Mouse (Mus musculus) MEL (cell line): ENCODE measurements around the gene Hpdl. TPM values are rescaled to one million over a fixed set of nuclear protein-coding genes. Genes with fewer than 3 reads are reported as not detected.

Experiments
- DNase-seq: peaks from one replicate; pipeline ENCODE4 v3.0.0; 2011; ENCODE audit warnings: low read depth, low spot score
- H3K27ac ChIP-seq: 2 replicates; pipeline ENCODE4 v1.5.1; 2012; ENCODE audit warnings: low read depth, mild to moderate bottlenecking, control low read depth, low read length, moderate library complexity; ENCODE audit not compliant: control insufficient read depth
- H3K27me3 ChIP-seq, 2 experiments: fragments of 150-350 bp in 1 of 2; sonication (generic) in 1 of 2; 2 replicates each; pipeline ENCODE4 v1.6.1; 2012; ENCODE audit warnings: low read length in 2 of 2, mild to moderate bottlenecking in 2 of 2, improper control_type of control experiment in 1 of 2, moderate library complexity in 1 of 2; ENCODE audit not compliant: insufficient read depth in 2 of 2, control insufficient read depth in 1 of 2
- H3K36me3 ChIP-seq, 2 experiments: 2 replicates each; pipeline ENCODE4 v1.6.1; 2012 to 2014; ENCODE audit warnings: low read length in 2 of 2, improper control_type of control experiment in 1 of 2, inconsistent platforms in 1 of 2, mild to moderate bottlenecking in 1 of 2; ENCODE audit not compliant: insufficient read depth in 2 of 2, control insufficient read depth in 1 of 2
- H3K4me1 ChIP-seq, 2 experiments: fragments of 150-350 bp in 1 of 2; sonication (generic) in 1 of 2; 2 replicates each; pipeline ENCODE4 v1.6.1; 2012; ENCODE audit warnings: low read length in 2 of 2, improper control_type of control experiment in 1 of 2, mild to moderate bottlenecking in 1 of 2; ENCODE audit not compliant: insufficient read depth in 2 of 2, control insufficient read depth in 1 of 2
- H3K4me3 ChIP-seq, 2 experiments: fragments of 150-350 bp in 1 of 2; sonication (generic) in 1 of 2; 2 replicates each; pipeline ENCODE4 v1.5.1; 2012; ENCODE audit warnings: low read depth in 2 of 2, low read length in 2 of 2, mild to moderate bottlenecking in 2 of 2, moderate library complexity in 2 of 2, control low read depth in 1 of 2, improper control_type of control experiment in 1 of 2; ENCODE audit not compliant: control insufficient read depth in 1 of 2, insufficient read depth in 1 of 2
- H3K79me2 ChIP-seq: 2 replicates; pipeline ENCODE4 v1.6.1; 2012; ENCODE audit warnings: mild to moderate bottlenecking, low read length, moderate library complexity; ENCODE audit not compliant: control insufficient read depth, poor library complexity, insufficient read depth
- H3K9ac ChIP-seq: 2 replicates; pipeline ENCODE4 v1.6.1; 2012; ENCODE audit warnings: low read depth, mild to moderate bottlenecking, control low read depth, low read length, moderate library complexity; ENCODE audit not compliant: control insufficient read depth, poor library complexity, severe bottlenecking
- H3K9me3 ChIP-seq: fragments of 150-350 bp; sonication (generic); replicated peaks from 2 replicates; pipeline ENCODE4 v1.6.1; 2012; ENCODE audit warnings: mild to moderate bottlenecking, low read length, improper control_type of control experiment, moderate library complexity; ENCODE audit not compliant: insufficient read depth
- BHLHE40 ChIP-seq: IDR thresholded peaks from 2 replicates; pipeline ENCODE4 v1.6.1; 2012; ENCODE audit warnings: low read depth, mild to moderate bottlenecking, inconsistent platforms, low read length, improper control_type of control experiment, borderline replicate concordance
- CTCF ChIP-seq, 3 experiments: IDR thresholded peaks in 2 of 3; conservative IDR thresholded peaks in 1 of 3; 2 replicates each; pipeline ENCODE4 v1.5.1; 2011 to 2012; ENCODE audit warnings: low read length in 3 of 3, low read depth in 2 of 3, mild to moderate bottlenecking in 2 of 3, improper control_type of control experiment in 1 of 3, inconsistent platforms in 1 of 3, mixed read lengths in 1 of 3, moderate library complexity in 1 of 3; ENCODE audit not compliant: control insufficient read depth in 1 of 3, insufficient read depth in 1 of 3, poor library complexity in 1 of 3, severe bottlenecking in 1 of 3
- GABPA ChIP-seq: IDR thresholded peaks from 2 replicates; pipeline ENCODE4 v1.6.1; 2012; ENCODE audit warnings: low read depth, mild to moderate bottlenecking, inconsistent platforms, low read length, improper control_type of control experiment, moderate library complexity
- NELFE ChIP-seq: IDR thresholded peaks from 2 replicates; pipeline ENCODE4 v1.6.1; 2011; ENCODE audit warnings: low read depth, low read length, improper control_type of control experiment
- POLR2A ChIP-seq, 2 experiments: IDR thresholded peaks; 2 replicates each; pipeline ENCODE4 v1.6.1; 2011 to 2012; ENCODE audit warnings: low read length in 2 of 2, mild to moderate bottlenecking in 2 of 2, control low read depth in 1 of 2, improper control_type of control experiment in 1 of 2, low read depth in 1 of 2, moderate library complexity in 1 of 2; ENCODE audit not compliant: control insufficient read depth in 1 of 2, insufficient read depth in 1 of 2, poor library complexity in 1 of 2
- RAD21 ChIP-seq: IDR thresholded peaks from 2 replicates; pipeline ENCODE4 v1.6.1; 2011; ENCODE audit warnings: mild to moderate bottlenecking, low read depth, low read length, improper control_type of control experiment
- RCOR1 ChIP-seq: IDR thresholded peaks from 2 replicates; pipeline ENCODE4 v1.6.1; 2012; ENCODE audit warnings: low read depth, mild to moderate bottlenecking, inconsistent platforms, low read length, improper control_type of control experiment
- SIN3A ChIP-seq: IDR thresholded peaks from 2 replicates; pipeline ENCODE4 v1.6.1; 2012; ENCODE audit warnings: low read length, improper control_type of control experiment, inconsistent platforms
- SMC3 ChIP-seq: IDR thresholded peaks from 2 replicates; pipeline ENCODE4 v1.6.1; 2011; ENCODE audit warnings: low read depth, low read length, improper control_type of control experiment
- ZC3H11A ChIP-seq: IDR thresholded peaks from 2 replicates; pipeline ENCODE4 v1.6.1; 2012; ENCODE audit warnings: low read depth, mild to moderate bottlenecking, inconsistent platforms, low read length, improper control_type of control experiment
- polyA plus RNA-seq, 2 experiments: library from polyadenylated mRNA; stranded (reverse) in 1 of 2; unstranded in 1 of 2; fragments of >175 nt in 1 of 2; fragments of >200 nt in 1 of 2; gene quantifications; 2 replicates each; pipeline versions ENCODE4 v1.2.1 to v1.2.4; 2012; ENCODE audit warnings: low replicate concordance in 2 of 2, low read depth in 1 of 2; ENCODE audit not compliant: insufficient read length in 2 of 2, insufficient read depth in 1 of 2, missing spikeins in 1 of 2
- total RNA-seq: library from RNA; depleted of rRNA; stranded (reverse); fragments of 300-350 nt; gene quantifications from 2 replicates; pipeline ENCODE4 v1.2.3, GENCODE M21; 2012

Hpdl gene
- total and polyA plus RNA-seq, 3 experiments = 0.14 TPM; not detected in 2

- H3K79me2 ChIP-seq = no peaks in the 10 kb centered on the region
- H3K9ac ChIP-seq = no peak overlapping the region
- DNase-seq = no peak
- no peaks in the 10 kb centered on the region for H3K9me3 ChIP-seq
- no peaks in the 10 kb centered on the region; a peak in 1 of 4 replicates for H3K4me1 ChIP-seq
- TF ChIP-seq POLR2A (IDR thresholded peaks at IDR 0.05; ENCODE audit: control insufficient read depth in 1 of 2, insufficient read depth in 1 of 2, low read depth in 1 of 2, low read length in 2 of 2, poor library complexity in 1 of 2) = no peak
- no peak for TF ChIP-seq RCOR1
- no peak overlapping the region for H3K4me3 ChIP-seq
- H3K27me3 ChIP-seq = 0 out of 4 replicates have a peak, but pooled peaks cover 0 to 1% of the 10 kb centered on the region in 2 experiments
- no peaks in the 10 kb centered on the region; a peak in 1 of 4 replicates for H3K36me3 ChIP-seq
- no peak overlapping the region for H3K27ac ChIP-seq
Measured at GRCm38 (mm10) chr4:116829364-116830069, 8.0 kb upstream of the Hpdl start.

DNA sequence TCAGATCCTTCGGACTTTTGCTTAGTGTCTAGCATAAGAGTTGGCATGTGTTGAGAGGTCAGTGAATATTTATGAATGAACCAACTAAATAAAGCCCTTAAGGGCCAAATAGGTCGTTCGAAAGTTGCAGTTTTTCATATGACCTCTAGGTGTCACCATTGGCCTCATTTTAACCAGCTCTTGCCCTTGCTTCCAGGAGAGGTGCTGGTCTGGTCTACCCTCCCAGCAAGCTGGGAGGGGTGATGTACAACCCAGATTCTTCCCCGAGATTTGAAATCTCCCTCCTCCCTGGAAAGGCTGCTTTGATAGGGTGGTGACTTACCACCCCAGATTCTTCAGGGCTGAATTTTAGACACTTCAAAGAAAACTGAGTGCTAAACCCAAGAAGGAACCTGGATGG, 6.3 kb upstream of the Hpdl start:
- Histone ChIP-seq H3K9ac (no peak overlapping the region), H3K27ac (no peak overlapping the region), H3K4me3 (no peak overlapping the region), H3K9me3 (no peaks in the 10 kb centered on the region), H3K27me3 (0 out of 4 replicates have a peak, but pooled peaks cover 0 to 1% of the 10 kb centered on the region in 2 experiments), H3K79me2 (no peaks in the 10 kb centered on the region), H3K36me3 (no peaks in the 10 kb centered on the region), H3K4me1 (no peaks in the 10 kb centered on the region; a peak in 1 of 4 replicates)
- peak; percentile 67 for TF ChIP-seq ZC3H11A
- peak; percentile 62 to 91 (median 67) for TF ChIP-seq CTCF (IDR thresholded peaks at IDR 0.05 in 2 of 3, conservative IDR thresholded peaks at IDR 0.05 in 1 of 3; ENCODE audit: control insufficient read depth in 1 of 3, insufficient read depth in 1 of 3, low read depth in 2 of 3, low read length in 3 of 3, poor library complexity in 1 of 3, severe bottlenecking in 1 of 3)
- peak; percentile 88 for TF ChIP-seq RAD21
- TF ChIP-seq SMC3 = peak; percentile 73
- TF ChIP-seq GABPA = no peak
- peak; percentile 85 for DNase-seq

- no peak overlapping the region for H3K4me3 ChIP-seq
- peaks cover 0 to 2% of the 10 kb centered on the region in 2 experiments; a peak in 1 of 4 replicates for H3K27me3 ChIP-seq
- H3K4me1 ChIP-seq = peaks cover 0 to 3% of the 10 kb centered on the region in 2 experiments; a peak in 2 of 4 replicates
- H3K36me3 ChIP-seq = peaks cover 0 to 4% of the 10 kb centered on the region in 2 experiments; a peak in 2 of 4 replicates
- no peaks in the 10 kb centered on the region for H3K79me2 ChIP-seq
- H3K27ac ChIP-seq = no peak overlapping the region
- TF ChIP-seq BHLHE40 (no peak), SIN3A (no peak), NELFE (no peak), SMC3 (no peak)
- no peak overlapping the region for H3K9ac ChIP-seq
- DNase-seq = no peak
- no peaks in the 10 kb centered on the region for H3K9me3 ChIP-seq
Measured at GRCm38 (mm10) chr4:116824541-116825004, 3.1 kb upstream of the Hpdl start.
